In the genomic region with DNA sequence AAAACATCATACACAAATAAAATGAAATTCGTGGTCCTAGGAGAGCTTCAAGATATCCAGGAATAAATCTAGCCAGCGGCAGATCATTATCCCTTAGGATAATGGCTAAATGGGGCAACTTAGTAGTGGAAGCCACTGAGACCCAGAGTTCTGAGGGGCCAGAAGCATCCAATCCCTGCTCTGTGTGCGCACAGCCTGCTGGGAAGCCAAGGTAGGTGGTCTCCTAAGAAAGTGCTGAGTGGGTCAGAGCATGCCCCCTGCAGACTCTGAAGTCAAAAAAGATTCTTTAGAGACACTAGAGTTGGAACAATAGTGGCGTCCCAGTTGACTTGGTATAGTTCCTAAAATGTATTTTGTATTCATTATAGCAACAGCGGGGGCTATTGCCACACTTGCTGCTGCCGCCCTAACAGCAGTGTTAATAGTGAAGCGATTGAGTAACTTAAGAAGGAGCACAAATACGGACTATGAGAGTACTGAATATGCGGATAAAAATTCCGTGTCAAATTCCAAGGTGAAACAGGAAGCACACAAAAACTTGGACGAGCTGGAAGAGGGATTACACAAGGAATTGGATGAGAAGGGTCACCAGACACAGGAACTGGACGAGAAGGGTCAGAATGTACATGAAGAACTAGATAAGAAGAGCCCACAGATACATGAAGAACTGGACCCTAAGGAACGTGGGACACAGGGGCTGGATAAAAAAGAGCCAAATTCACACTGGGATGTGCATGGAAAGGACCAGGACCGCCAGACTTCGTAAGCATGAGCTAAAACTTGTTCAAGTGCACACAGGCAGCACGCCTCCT, we compare ENCODE assay signal across 8 mouse cellular contexts. TPM values are rescaled to one million over a fixed set of nuclear protein-coding genes. Genes with fewer than 3 reads are reported as not detected.
A peak's percentile ranks its signal among the peaks of the same experiment; 100 is the strongest.
DNase-seq lines count a peak whose midpoint lies in the region; ATAC-seq and TF ChIP-seq lines count a peak whose summit lies in the region.

Gene Hspa4l (plus strand): TSS at position 472 of the 812 bp plus-strand sequence.

- H3K27ac ChIP-seq in ES-E14 (ENCODE audit: insufficient read depth, low read depth, low read length, poor library complexity, severe bottlenecking): no peak within 1 kb of the TSS
- peak within 1 kb of the TSS; percentile 88 for H3K27ac ChIP-seq in embryonic facial prominence, embryonic 10.5 days (replicated peaks)
- H3K27ac ChIP-seq in limb, embryonic 12.5 days: 0 out of 2 replicates have a peak within 1 kb of the TSS, but pooled peaks have one; percentile 53
- H3K27ac ChIP-seq in midbrain, embryonic 16.5 days (ENCODE audit: low read length): peak within 1 kb of the TSS; percentile 88

- intact Hi-C loops in heart, postnatal 25 days (cut with DNase I): loop anchor here (10.0 kb wide), 2 partner anchors 341 to 1859 kb away; partner anchors contain the start of genes Fat4 and Pgrmc2

- no peaks in the 10 kb centered on the region for H3K9me3 ChIP-seq in ES-E14 (ENCODE audit: control insufficient read depth, insufficient read depth, low read depth, low read length)
- no peaks in the 10 kb centered on the region for H3K9me3 ChIP-seq in embryonic facial prominence, embryonic 10.5 days
- H3K9me3 ChIP-seq in limb, embryonic 12.5 days: no peaks in the 10 kb centered on the region
- no peaks in the 10 kb centered on the region for H3K9me3 ChIP-seq in midbrain, embryonic 16.5 days (replicated peaks; ENCODE audit: control insufficient read depth, low read length, poor library complexity, severe bottlenecking)

- peak within 1 kb of the TSS; percentile 72 for H3K9ac ChIP-seq in ES-E14 (ENCODE audit: insufficient read depth, low read depth, low read length, poor library complexity, severe bottlenecking)
- H3K9ac ChIP-seq in limb, embryonic 12.5 days (replicated peaks): peak within 1 kb of the TSS; percentile 73
- H3K9ac ChIP-seq in midbrain, embryonic 16.5 days (ENCODE audit: low read depth, low read length): peak within 1 kb of the TSS; percentile 97

- H3K4me3 ChIP-seq in ES-E14 (ENCODE audit: insufficient read depth in 1 of 2, low read depth in 1 of 2, low read length in 2 of 2, poor library complexity in 1 of 2, severe bottlenecking in 1 of 2): peak within 1 kb of the TSS; percentile 81 to 96
- H3K4me3 ChIP-seq in embryonic facial prominence, embryonic 10.5 days: peak within 1 kb of the TSS; percentile 82
- H3K4me3 ChIP-seq in limb, embryonic 12.5 days (replicated peaks): peak within 1 kb of the TSS; percentile 65
- H3K4me3 ChIP-seq in midbrain, embryonic 16.5 days (ENCODE audit: low read depth, low read length): peak within 1 kb of the TSS; percentile 97

- no peaks in the 10 kb centered on the region for H3K36me3 ChIP-seq in ES-E14 (ENCODE audit: control insufficient read depth, insufficient read depth, low read length, poor library complexity, severe bottlenecking)
- H3K36me3 ChIP-seq in embryonic facial prominence, embryonic 10.5 days (replicated peaks): no peaks in the 10 kb centered on the region
- no peaks in the 10 kb centered on the region for H3K36me3 ChIP-seq in limb, embryonic 12.5 days
- no peaks in the 10 kb centered on the region for H3K36me3 ChIP-seq in midbrain, embryonic 16.5 days (ENCODE audit: control insufficient read depth, insufficient read depth, low read length)

- DNase-seq in cerebellum, adult 11-12 months: peak; percentile 39
- DNase-seq in cerebellum, postnatal 36 days: no peak
- no peak for DNase-seq in ES-E14 (ENCODE audit: low read depth, low spot score)
- peak; percentile 17 for DNase-seq in embryonic facial prominence, embryonic 10.5 days (ENCODE audit: low spot score)
- no peak for DNase-seq in heart, postnatal 25 days (ENCODE audit: low spot score)
- no peak for DNase-seq in urinary bladder, postnatal 14 days (ENCODE audit: low spot score)

- H3K4me1 ChIP-seq in ES-E14 (ENCODE audit: control insufficient read depth in 2 of 2, insufficient read depth in 2 of 2, low read length in 2 of 2, poor library complexity in 1 of 2): peaks cover 0 to 3% of the 10 kb centered on the region in 2 experiments; a peak in 1 of 4 replicates
- H3K4me1 ChIP-seq in embryonic facial prominence, embryonic 10.5 days: peaks cover 22% of the 10 kb centered on the region
- H3K4me1 ChIP-seq in limb, embryonic 12.5 days (replicated peaks): peaks cover 10% of the 10 kb centered on the region; the same call in 1 of the 2 replicates
- H3K4me1 ChIP-seq in midbrain, embryonic 16.5 days (ENCODE audit: control insufficient read depth, insufficient read depth, low read length): peaks cover 21% of the 10 kb centered on the region

- H3K4me2 ChIP-seq in limb, embryonic 12.5 days: peak within 1 kb of the TSS; percentile 96
- H3K4me2 ChIP-seq in midbrain, embryonic 16.5 days (ENCODE audit: low read length): peak within 1 kb of the TSS; percentile 87

- peaks cover 16% of the 10 kb centered on the region for H3K27me3 ChIP-seq in embryonic facial prominence, embryonic 10.5 days (replicated peaks; ENCODE audit: low read depth, poor library complexity, severe bottlenecking)
- peaks cover 8% of the 10 kb centered on the region for H3K27me3 ChIP-seq in limb, embryonic 12.5 days
- H3K27me3 ChIP-seq in midbrain, embryonic 16.5 days (ENCODE audit: control insufficient read depth, insufficient read depth, low read depth, low read length): no peaks in the 10 kb centered on the region

- 20% methylated on average over 16 of the region's 16 CpGs for WGBS in embryonic facial prominence, embryonic 10.5 days
- 21% methylated on average over 16 of the region's 16 CpGs for WGBS in limb, embryonic 12.5 days
- 11% methylated on average over 16 of the region's 16 CpGs for WGBS in midbrain, embryonic 16.5 days

- no peak for ATAC-seq in limb, embryonic 12.5 days (ENCODE audit: insufficient number of reproducible peaks, insufficient read depth, low FRiP score, low TSS enrichment, low read depth)
- no peak for ATAC-seq in midbrain, embryonic 16.5 days

- in situ Hi-C loops in ES-E14 (cut with MboI; ENCODE audit: low sequenced_read_pairs in 2 of 2, unreplicated experiment in 2 of 2): no loop called here

TF ChIP-seq in ES-E14, 5 proteins besides CTCF, POLR2A, EP300 and RAD21:
- TF ChIP-seq HCFC1 (IDR thresholded peaks at IDR 0.05; ENCODE audit: borderline replicate concordance, insufficient read depth, low read length) (no peak), MAFK (IDR thresholded peaks at IDR 0.05; ENCODE audit: insufficient read depth, low read depth, low read length) (no peak), ZNF384 (IDR thresholded peaks at IDR 0.05; ENCODE audit: low read depth, low read length) (no peak), ZC3H11A (IDR thresholded peaks at IDR 0.05; ENCODE audit: borderline replicate concordance, low read depth, low read length) (no peak), CHD2 (IDR thresholded peaks at IDR 0.05; ENCODE audit: low read depth, low read length) (no peak)

RNA-seq across cellular contexts. Expression of gene Hspa4l, which starts in this region (rescaled TPM):
- 4.0 and 8.7 TPM in 2 replicates for total RNA-seq in ES-E14 (2012; rRNA removed)
- 20.9 and 27.8 TPM in 2 replicates for polyA plus RNA-seq in embryonic facial prominence, embryonic 10.5 days (2016; fragmentation: Nextera tagmentation; extraction: Ambion mirVana)
- total RNA-seq in heart, postnatal 25 days (2021): 10 to 100 TPM; 45.8 to 60.2 TPM
- polyA plus RNA-seq in limb, embryonic 12.5 days (2016; fragmentation: Nextera tagmentation; extraction: Ambion mirVana): 3.9 and 4.1 TPM in 2 replicates
- 51.8 and 55.0 TPM in 2 replicates for polyA plus RNA-seq in midbrain, embryonic 16.5 days (2015; fragmentation: Nextera tagmentation; extraction: Ambion mirVana)

Comparison
In these comparisons a context has a peak if more than half of its experiments do, and no peak if none do; other contexts are left out.
1. DNase-seq: peak in cerebellum, adult 11-12 months (single experiment) and embryonic facial prominence, embryonic 10.5 days (single experiment); none in cerebellum, postnatal 36 days (0 of 2), ES-E14 (single experiment), heart, postnatal 25 days (single experiment) and urinary bladder, postnatal 14 days (single experiment).
2. Peak in every context shown above with its lines, with median percentiles within 50 percentile points of each other: H3K4me3 ChIP-seq and H3K9ac ChIP-seq.